Mouse (Mus musculus) thymus, adult 2 months (tissue): Measurements from ENCODE around the gene Dpp6.

Experiments used
- CTCF ChIP-seq: fragments of 200-500 bp; IDR thresholded peaks from 2 replicates; pipeline ENCODE4 v1.5.1; 2012; ENCODE audit warnings: mild to moderate bottlenecking, control low read depth, low read length, moderate library complexity, borderline replicate concordance; ENCODE audit not compliant: control insufficient read depth, poor library complexity, insufficient read depth; ENCODE audit errors: extremely low read depth
- POLR2A ChIP-seq: fragments of 200-500 bp; IDR thresholded peaks from 2 replicates; pipeline ENCODE4 v1.6.1; 2012; ENCODE audit warnings: mild to moderate bottlenecking, low read length, control low read depth, moderate library complexity; ENCODE audit not compliant: control insufficient read depth, poor library complexity, insufficient read depth; ENCODE audit errors: extremely low read depth

DNA sequence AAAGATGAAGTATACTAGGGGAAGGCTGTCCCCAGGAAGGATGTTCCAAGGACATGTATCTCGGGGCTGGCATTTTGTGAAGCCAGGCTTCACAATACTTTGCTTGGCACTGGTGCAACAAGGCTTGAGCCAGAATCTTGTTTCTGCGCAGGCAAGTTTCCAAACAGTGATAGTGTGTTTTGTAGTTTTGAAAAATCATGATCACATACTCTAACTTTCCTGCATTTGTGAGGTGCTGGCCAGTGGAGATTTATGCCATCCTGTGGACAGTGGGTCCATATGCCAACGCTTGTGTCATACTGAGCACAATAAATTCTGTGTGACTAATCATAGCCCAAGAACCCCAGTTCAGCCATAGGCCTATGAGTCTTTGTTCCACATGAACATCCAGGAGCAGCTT, 558.8 kb downstream of the Dpp6 start:
- no peak for TF ChIP-seq CTCF
- no peak for TF ChIP-seq POLR2A
